Mouse (Mus musculus): ENCODE results near the gene Npdc1. TPM values are rescaled to one million over a fixed set of nuclear protein-coding genes. Genes with fewer than 3 reads are reported as not detected.

Gene Npdc1
- polyA plus RNA-seq (2014; fragmentation: Illumina TruSeq; extraction: RNeasy Lipid Tissue Mini Kit (QIAGEN cat#74804); ENCODE audit: low read depth, low replicate concordance): 1.1 TPM

GRCm38 (mm10) chr2:25399051-25399450, at the start of gene Npdc1:
TSS of gene Npdc1 (plus strand) at chr2:25399351.

GRCm38 (mm10) chr2:25356208-25357079, 42.7 kb upstream of the Npdc1 start, which contains the start of gene Dpp7:
TSS of gene Dpp7 (minus strand) at chr2:25356359.

GRCm38 (mm10) chr2:25365091-25365761, 33.9 kb upstream of the Npdc1 start, which contains the start of gene Uap1l1:
TSS of gene Uap1l1 (minus strand) at chr2:25365682.

GRCm38 (mm10) chr2:25371764-25372643, 27.1 kb upstream of the Npdc1 start, which contains the start of gene Sapcd2:
TSS of gene Sapcd2 (plus strand) at chr2:25372321.

GRCm38 (mm10) chr2:25395721-25396596, 3.2 kb upstream of the Npdc1 start, which contains the start of gene Entpd2:
TSS of gene Entpd2 (plus strand) at chr2:25395874.

GRCm38 (mm10) chr2:25422587-25423410, 23.6 kb downstream of the Npdc1 start, which contains the start of gene Fut7:
TSS of gene Fut7 (plus strand) at chr2:25423267.

GRCm38 (mm10) chr2:25428442-25429236, 29.5 kb downstream of the Npdc1 start, which contains the start of gene Abca2:
TSS of gene Abca2 (plus strand) at chr2:25428703.

GRCm38 (mm10) chr2:25456205-25456953, 57.2 kb downstream of the Npdc1 start, which contains the start of gene Clic3:
TSS of gene Clic3 (plus strand) at chr2:25456838.

Other genes with a start within 250 kb of the Npdc1 start
- 0.61 TPM for gene Nrarp, start 218.6 kb upstream of the Npdc1 start, polyA plus RNA-seq (2014; fragmentation: Illumina TruSeq; extraction: RNeasy Lipid Tissue Mini Kit (QIAGEN cat#74804); ENCODE audit: low read depth, low replicate concordance)
- gene Tor4a, start 202.5 kb upstream of the Npdc1 start, polyA plus RNA-seq (2014; fragmentation: Illumina TruSeq; extraction: RNeasy Lipid Tissue Mini Kit (QIAGEN cat#74804); ENCODE audit: low read depth, low replicate concordance): 0.56 TPM
- 4.3 TPM for gene Nelfb, start 187.9 kb upstream of the Npdc1 start, polyA plus RNA-seq (2014; fragmentation: Illumina TruSeq; extraction: RNeasy Lipid Tissue Mini Kit (QIAGEN cat#74804); ENCODE audit: low read depth, low replicate concordance)
- gene Stpg3, start 184.7 kb upstream of the Npdc1 start, polyA plus RNA-seq (2014; fragmentation: Illumina TruSeq; extraction: RNeasy Lipid Tissue Mini Kit (QIAGEN cat#74804); ENCODE audit: low read depth, low replicate concordance): not detected
- not detected for gene Fam166a, start 180.6 kb upstream of the Npdc1 start, polyA plus RNA-seq (2014; fragmentation: Illumina TruSeq; extraction: RNeasy Lipid Tissue Mini Kit (QIAGEN cat#74804); ENCODE audit: low read depth, low replicate concordance)
- 31.1 TPM for gene Tubb4b, start 174.6 kb upstream of the Npdc1 start, polyA plus RNA-seq (2014; fragmentation: Illumina TruSeq; extraction: RNeasy Lipid Tissue Mini Kit (QIAGEN cat#74804); ENCODE audit: low read depth, low replicate concordance)
- gene Slc34a3, start 165.0 kb upstream of the Npdc1 start, polyA plus RNA-seq (2014; fragmentation: Illumina TruSeq; extraction: RNeasy Lipid Tissue Mini Kit (QIAGEN cat#74804); ENCODE audit: low read depth, low replicate concordance): not detected
- gene Rnf224, start 162.6 kb upstream of the Npdc1 start, polyA plus RNA-seq (2014; fragmentation: Illumina TruSeq; extraction: RNeasy Lipid Tissue Mini Kit (QIAGEN cat#74804); ENCODE audit: low read depth, low replicate concordance): not detected
- not detected for gene Rnf208, start 157.1 kb upstream of the Npdc1 start, polyA plus RNA-seq (2014; fragmentation: Illumina TruSeq; extraction: RNeasy Lipid Tissue Mini Kit (QIAGEN cat#74804); ENCODE audit: low read depth, low replicate concordance)
- gene Cysrt1, start 156.9 kb upstream of the Npdc1 start, polyA plus RNA-seq (2014; fragmentation: Illumina TruSeq; extraction: RNeasy Lipid Tissue Mini Kit (QIAGEN cat#74804); ENCODE audit: low read depth, low replicate concordance): not detected
- 0.69 TPM for gene AL732309.1, start 152.5 kb upstream of the Npdc1 start, polyA plus RNA-seq (2014; fragmentation: Illumina TruSeq; extraction: RNeasy Lipid Tissue Mini Kit (QIAGEN cat#74804); ENCODE audit: low read depth, low replicate concordance)
- gene Tmem203, start 143.9 kb upstream of the Npdc1 start, polyA plus RNA-seq (2014; fragmentation: Illumina TruSeq; extraction: RNeasy Lipid Tissue Mini Kit (QIAGEN cat#74804); ENCODE audit: low read depth, low replicate concordance): 0.85 TPM
- 0.19 TPM for gene Tprn, start 136.7 kb upstream of the Npdc1 start, polyA plus RNA-seq (2014; fragmentation: Illumina TruSeq; extraction: RNeasy Lipid Tissue Mini Kit (QIAGEN cat#74804); ENCODE audit: low read depth, low replicate concordance)
- gene Ssna1, start 126.9 kb upstream of the Npdc1 start, polyA plus RNA-seq (2014; fragmentation: Illumina TruSeq; extraction: RNeasy Lipid Tissue Mini Kit (QIAGEN cat#74804); ENCODE audit: low read depth, low replicate concordance): 2.6 TPM
- gene Anapc2, start 126.9 kb upstream of the Npdc1 start, polyA plus RNA-seq (2014; fragmentation: Illumina TruSeq; extraction: RNeasy Lipid Tissue Mini Kit (QIAGEN cat#74804); ENCODE audit: low read depth, low replicate concordance): 7.9 TPM
- not detected for gene Tmem210, start 111.2 kb upstream of the Npdc1 start, polyA plus RNA-seq (2014; fragmentation: Illumina TruSeq; extraction: RNeasy Lipid Tissue Mini Kit (QIAGEN cat#74804); ENCODE audit: low read depth, low replicate concordance)
- not detected for gene Lrrc26, start 109.4 kb upstream of the Npdc1 start, polyA plus RNA-seq (2014; fragmentation: Illumina TruSeq; extraction: RNeasy Lipid Tissue Mini Kit (QIAGEN cat#74804); ENCODE audit: low read depth, low replicate concordance)
- not detected for gene Grin1, start 80.2 kb upstream of the Npdc1 start, polyA plus RNA-seq (2014; fragmentation: Illumina TruSeq; extraction: RNeasy Lipid Tissue Mini Kit (QIAGEN cat#74804); ENCODE audit: low read depth, low replicate concordance)
- gene Man1b1, start 67.0 kb upstream of the Npdc1 start, polyA plus RNA-seq (2014; fragmentation: Illumina TruSeq; extraction: RNeasy Lipid Tissue Mini Kit (QIAGEN cat#74804); ENCODE audit: low read depth, low replicate concordance): 8.7 TPM
- 4.9 TPM for gene Dpp7, start 43.0 kb upstream of the Npdc1 start, polyA plus RNA-seq (2014; fragmentation: Illumina TruSeq; extraction: RNeasy Lipid Tissue Mini Kit (QIAGEN cat#74804); ENCODE audit: low read depth, low replicate concordance)
- 1.8 TPM for gene Uap1l1, start 33.7 kb upstream of the Npdc1 start, polyA plus RNA-seq (2014; fragmentation: Illumina TruSeq; extraction: RNeasy Lipid Tissue Mini Kit (QIAGEN cat#74804); ENCODE audit: low read depth, low replicate concordance)
- gene Sapcd2, start 27.0 kb upstream of the Npdc1 start, polyA plus RNA-seq (2014; fragmentation: Illumina TruSeq; extraction: RNeasy Lipid Tissue Mini Kit (QIAGEN cat#74804); ENCODE audit: low read depth, low replicate concordance): not detected
- gene Entpd2, start 3.5 kb upstream of the Npdc1 start, polyA plus RNA-seq (2014; fragmentation: Illumina TruSeq; extraction: RNeasy Lipid Tissue Mini Kit (QIAGEN cat#74804); ENCODE audit: low read depth, low replicate concordance): not detected
- gene Fut7, start 23.9 kb downstream of the Npdc1 start, polyA plus RNA-seq (2014; fragmentation: Illumina TruSeq; extraction: RNeasy Lipid Tissue Mini Kit (QIAGEN cat#74804); ENCODE audit: low read depth, low replicate concordance): not detected
- 2.0 TPM for gene Abca2, start 29.4 kb downstream of the Npdc1 start, polyA plus RNA-seq (2014; fragmentation: Illumina TruSeq; extraction: RNeasy Lipid Tissue Mini Kit (QIAGEN cat#74804); ENCODE audit: low read depth, low replicate concordance)
- not detected for gene Clic3, start 57.5 kb downstream of the Npdc1 start, polyA plus RNA-seq (2014; fragmentation: Illumina TruSeq; extraction: RNeasy Lipid Tissue Mini Kit (QIAGEN cat#74804); ENCODE audit: low read depth, low replicate concordance)
- 57.0 TPM for gene Paxx, start 61.7 kb downstream of the Npdc1 start, polyA plus RNA-seq (2014; fragmentation: Illumina TruSeq; extraction: RNeasy Lipid Tissue Mini Kit (QIAGEN cat#74804); ENCODE audit: low read depth, low replicate concordance)
- 2.1 TPM for gene Ptgds, start 70.7 kb downstream of the Npdc1 start, polyA plus RNA-seq (2014; fragmentation: Illumina TruSeq; extraction: RNeasy Lipid Tissue Mini Kit (QIAGEN cat#74804); ENCODE audit: low read depth, low replicate concordance)
- gene Lcn12, start 94.6 kb downstream of the Npdc1 start, polyA plus RNA-seq (2014; fragmentation: Illumina TruSeq; extraction: RNeasy Lipid Tissue Mini Kit (QIAGEN cat#74804); ENCODE audit: low read depth, low replicate concordance): not detected
- 1.9 TPM for gene Fbxw5, start 101.4 kb downstream of the Npdc1 start, polyA plus RNA-seq (2014; fragmentation: Illumina TruSeq; extraction: RNeasy Lipid Tissue Mini Kit (QIAGEN cat#74804); ENCODE audit: low read depth, low replicate concordance)
- gene C8g, start 102.4 kb downstream of the Npdc1 start, polyA plus RNA-seq (2014; fragmentation: Illumina TruSeq; extraction: RNeasy Lipid Tissue Mini Kit (QIAGEN cat#74804); ENCODE audit: low read depth, low replicate concordance): 156 TPM
- 0.93 TPM for gene Traf2, start 147.6 kb downstream of the Npdc1 start, polyA plus RNA-seq (2014; fragmentation: Illumina TruSeq; extraction: RNeasy Lipid Tissue Mini Kit (QIAGEN cat#74804); ENCODE audit: low read depth, low replicate concordance)
- gene Edf1, start 158.5 kb downstream of the Npdc1 start, polyA plus RNA-seq (2014; fragmentation: Illumina TruSeq; extraction: RNeasy Lipid Tissue Mini Kit (QIAGEN cat#74804); ENCODE audit: low read depth, low replicate concordance): 9.1 TPM
- gene Mamdc4, start 175.5 kb downstream of the Npdc1 start, polyA plus RNA-seq (2014; fragmentation: Illumina TruSeq; extraction: RNeasy Lipid Tissue Mini Kit (QIAGEN cat#74804); ENCODE audit: low read depth, low replicate concordance): not detected
- 3.5 TPM for gene Phpt1, start 175.9 kb downstream of the Npdc1 start, polyA plus RNA-seq (2014; fragmentation: Illumina TruSeq; extraction: RNeasy Lipid Tissue Mini Kit (QIAGEN cat#74804); ENCODE audit: low read depth, low replicate concordance)
- not detected for gene Ajm1, start 182.4 kb downstream of the Npdc1 start, polyA plus RNA-seq (2014; fragmentation: Illumina TruSeq; extraction: RNeasy Lipid Tissue Mini Kit (QIAGEN cat#74804); ENCODE audit: low read depth, low replicate concordance)
- gene Rabl6, start 209.2 kb downstream of the Npdc1 start, polyA plus RNA-seq (2014; fragmentation: Illumina TruSeq; extraction: RNeasy Lipid Tissue Mini Kit (QIAGEN cat#74804); ENCODE audit: low read depth, low replicate concordance): 7.1 TPM
- not detected for gene Ccdc183, start 218.3 kb downstream of the Npdc1 start, polyA plus RNA-seq (2014; fragmentation: Illumina TruSeq; extraction: RNeasy Lipid Tissue Mini Kit (QIAGEN cat#74804); ENCODE audit: low read depth, low replicate concordance)
- gene Tmem141, start 222.7 kb downstream of the Npdc1 start, polyA plus RNA-seq (2014; fragmentation: Illumina TruSeq; extraction: RNeasy Lipid Tissue Mini Kit (QIAGEN cat#74804); ENCODE audit: low read depth, low replicate concordance): 7.4 TPM
- gene Fcna, start 228.7 kb downstream of the Npdc1 start, polyA plus RNA-seq (2014; fragmentation: Illumina TruSeq; extraction: RNeasy Lipid Tissue Mini Kit (QIAGEN cat#74804); ENCODE audit: low read depth, low replicate concordance): 34.9 TPM

Measured in liver, adult 10 weeks (tissue).